Mouse (Mus musculus): Measurements from ENCODE around the gene Rinl. TPM values are rescaled to one million over a fixed set of nuclear protein-coding genes. Genes with fewer than 3 reads are reported as not detected.

The Rinl gene
- total RNA-seq, 2 experiments from 2014 or later: 2.1 to 2.2 TPM

DNA sequence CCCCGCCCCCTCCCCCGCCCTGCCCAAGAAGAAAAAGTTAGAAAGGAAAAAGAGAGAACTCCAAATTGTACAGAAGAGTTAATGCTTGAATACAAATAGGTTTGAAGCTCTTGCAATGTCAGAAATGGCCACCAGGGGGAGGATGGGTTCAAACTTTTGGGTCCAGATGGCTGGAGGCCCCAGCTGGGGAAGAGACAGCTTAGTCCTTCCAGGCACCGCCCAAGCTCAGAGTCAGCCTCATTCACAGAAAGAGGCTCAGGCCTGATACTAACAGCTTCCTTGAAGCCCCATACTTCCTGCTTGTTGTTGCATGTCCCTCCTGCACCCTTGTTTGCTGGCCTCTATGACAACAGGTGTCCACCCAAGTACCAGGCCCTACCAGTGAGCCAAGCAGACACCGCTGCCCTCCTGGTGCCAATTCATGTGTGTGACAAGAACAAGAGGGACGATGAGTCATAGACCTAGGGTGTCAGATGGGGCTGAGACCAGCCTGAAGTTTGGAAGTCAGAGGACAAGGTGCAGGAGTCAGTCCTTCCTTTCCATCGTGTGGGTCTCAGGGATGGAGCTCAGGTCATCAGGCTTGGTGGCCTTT lies 8.6 kb upstream of the Rinl start:
- peak; percentile 93 to 96 for DNase-seq
- intact Hi-C loops (cut with DNase I): loop anchor here (2.0 to 5.0 kb wide), 2 partner anchors 87 to 257 kb away; no protein-coding TSS in a partner anchor

DNA sequence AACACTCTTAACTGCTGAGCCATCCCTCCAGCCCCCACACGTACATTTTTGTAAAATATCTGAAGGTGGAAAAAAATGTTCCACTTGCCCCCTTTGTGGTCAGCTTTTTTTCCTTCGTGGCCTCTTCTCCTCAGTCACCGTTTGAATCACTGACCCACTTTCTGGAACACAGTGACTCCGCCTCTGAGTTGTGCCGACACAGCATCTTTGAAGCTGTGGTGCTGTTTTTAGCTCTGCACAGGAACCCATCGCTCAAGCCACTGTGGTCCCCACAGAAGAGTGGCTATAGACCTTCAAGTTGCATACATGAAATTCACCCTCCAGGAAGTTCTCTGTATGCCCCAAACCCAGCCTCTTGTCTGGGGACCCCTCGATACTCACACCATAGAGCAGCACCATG lies 7.9 kb upstream of the Rinl start:
- intact Hi-C loops (cut with DNase I): loop anchor here (2.0 to 5.0 kb wide), 2 partner anchors 86 to 256 kb away; no protein-coding TSS in a partner anchor
- DNase-seq: peak in 1 of 2 experiments; percentile 29

DNA sequence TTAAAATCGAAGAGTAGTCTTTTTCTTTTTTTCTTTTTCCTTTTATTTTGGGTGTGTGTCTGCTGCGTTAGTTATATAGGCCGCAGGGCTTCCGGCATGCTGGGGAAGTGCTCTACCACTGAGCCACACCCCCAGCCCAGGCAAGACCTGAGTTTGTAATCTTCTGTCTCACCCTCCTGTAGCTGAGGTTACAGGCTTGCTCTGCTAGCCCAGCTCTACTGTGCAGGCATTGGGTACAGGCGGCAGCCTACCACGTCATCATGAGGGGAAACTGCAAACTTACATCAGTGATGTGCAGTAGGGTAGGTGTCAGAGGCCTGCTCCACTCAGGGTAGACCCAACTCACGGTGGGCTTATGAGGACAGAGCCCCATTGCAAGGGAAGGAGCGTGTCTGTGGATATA lies 7.5 kb upstream of the Rinl start:
- DNase-seq: peak in 1 of 2 experiments; percentile 27

DNA sequence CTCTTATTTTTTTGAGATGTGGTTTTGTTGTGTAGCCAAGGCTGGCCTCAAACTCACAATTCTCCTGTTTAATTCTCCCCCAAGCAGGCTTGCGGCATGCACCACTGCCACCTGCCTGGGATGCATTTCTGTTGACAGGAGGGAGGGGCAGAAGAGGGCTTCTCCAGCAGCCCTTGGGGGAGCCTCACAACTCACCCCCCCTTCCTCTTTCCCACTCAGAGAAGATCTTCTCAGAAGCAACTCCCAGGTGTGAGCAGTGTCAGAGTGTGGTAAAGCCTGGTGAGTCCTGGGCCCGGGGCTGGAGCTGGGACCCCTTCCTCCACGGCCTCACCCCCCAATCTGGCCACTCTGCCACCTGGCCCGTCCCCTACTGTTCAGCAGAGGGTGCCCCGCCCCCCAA lies 3.6 kb upstream of the Rinl start:
- no peak for DNase-seq
- intact Hi-C loops (cut with DNase I): no loop called here

More for the DNA sequence above, 7.5 kb upstream of the Rinl start:
- intact Hi-C loops (cut with DNase I): loop anchor here (2.0 to 5.0 kb wide), 2 partner anchors 86 to 256 kb away; no protein-coding TSS in a partner anchor

DNA sequence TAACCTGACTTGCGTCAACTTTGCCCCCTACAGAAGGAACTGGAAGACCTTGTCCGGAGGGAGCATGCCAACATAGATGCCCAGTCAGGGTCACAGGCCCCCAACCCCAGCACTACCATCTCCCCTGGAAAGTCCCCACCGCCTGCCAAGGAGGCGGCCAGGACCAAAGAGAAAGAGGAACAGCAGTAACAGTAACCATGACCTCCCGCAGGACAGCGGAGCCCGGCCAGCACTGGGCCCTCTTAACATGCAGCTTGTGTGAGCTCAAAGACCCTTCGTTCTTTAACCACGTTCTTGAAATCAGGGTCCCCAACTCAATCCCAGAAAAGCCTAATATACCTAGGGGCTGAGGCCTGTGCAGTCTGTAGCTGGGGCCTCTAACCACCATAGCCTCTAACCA lies 885 bp upstream of the Rinl start:
- no peak for DNase-seq
- intact Hi-C loops (cut with DNase I): no loop called here

DNA sequence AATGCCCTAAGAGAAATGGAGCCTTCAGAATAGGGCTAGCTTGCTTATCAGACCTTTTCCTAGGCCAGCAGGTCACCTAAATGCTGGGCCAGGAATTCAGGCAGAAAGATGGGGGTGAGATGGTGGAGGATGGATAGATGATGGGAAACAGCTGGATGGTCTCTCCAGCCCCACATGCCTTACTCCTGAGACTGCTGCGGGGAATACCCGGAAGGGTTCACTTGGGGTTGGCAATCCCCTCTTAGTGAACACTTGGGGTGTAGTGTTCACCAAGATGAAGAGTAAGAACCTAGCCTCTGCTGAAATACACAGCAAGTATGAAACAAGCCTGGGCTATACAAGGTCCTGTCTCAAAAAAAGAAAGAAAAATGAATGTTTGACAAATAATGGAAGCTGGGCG lies 466 bp downstream of the Rinl start:
- no peak for DNase-seq
- intact Hi-C loops (cut with DNase I): no loop called here

DNA sequence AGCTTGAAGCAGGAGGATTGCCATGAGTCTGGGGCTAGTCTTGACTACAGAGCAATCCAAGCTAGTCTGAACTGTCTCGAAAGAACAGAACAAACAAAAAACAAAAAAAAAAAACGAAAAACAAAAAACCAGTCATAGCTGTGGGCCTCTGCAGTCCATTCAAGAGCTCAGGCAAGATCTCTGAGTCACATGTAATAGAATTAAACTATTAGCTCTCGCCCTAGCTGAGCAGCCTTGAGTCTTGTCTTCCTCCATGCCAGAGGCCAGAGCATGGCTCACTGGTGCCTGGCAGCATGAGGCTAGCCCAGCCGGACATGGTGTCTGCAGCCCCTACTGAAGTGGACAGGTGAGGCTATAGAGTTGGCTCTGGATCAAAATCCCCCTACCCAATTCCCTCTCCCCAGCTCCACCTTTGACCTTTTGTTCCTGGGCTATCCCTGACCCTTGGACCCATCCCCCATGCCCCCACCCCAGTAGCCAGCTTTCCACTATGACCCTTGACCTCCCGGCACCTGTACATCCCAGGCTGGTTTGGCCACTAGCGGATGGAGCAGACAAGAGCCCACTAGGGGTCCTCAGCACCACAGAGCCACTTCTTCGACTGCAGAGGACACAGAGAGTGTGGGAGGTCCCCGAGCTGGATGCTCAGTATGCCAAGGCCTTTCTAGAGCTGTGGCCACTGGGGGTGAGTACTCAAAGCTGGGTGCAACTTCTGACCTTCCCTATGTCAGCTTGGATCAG lies 1.5 kb downstream of the Rinl start:
- intact Hi-C loops (cut with DNase I): loop anchor here (5.0 kb wide), 1 partner anchor 182 kb away; no protein-coding TSS in a partner anchor
- no peak for DNase-seq

DNA sequence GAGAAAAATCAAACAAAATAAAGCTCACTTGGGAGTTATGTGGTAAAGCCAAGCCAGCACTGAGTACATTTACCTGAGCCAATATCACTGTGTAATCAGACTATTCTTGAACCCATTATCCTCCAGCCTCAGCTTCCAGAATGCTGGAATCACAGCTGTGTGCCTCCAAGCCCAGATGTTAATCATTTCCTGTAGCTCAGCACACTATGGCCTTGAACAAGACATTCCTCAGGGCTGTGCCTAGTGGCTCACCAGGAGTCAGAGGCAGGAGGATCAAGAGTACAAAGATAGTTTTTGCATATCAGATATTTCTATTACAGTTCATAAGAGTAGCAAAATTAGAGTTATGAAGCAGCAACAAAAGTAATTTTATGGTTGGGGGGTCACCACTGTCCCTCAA lies 2.9 kb downstream of the Rinl start:
- intact Hi-C loops (cut with DNase I): loop anchor here (5.0 kb wide), 1 partner anchor 181 kb away; no protein-coding TSS in a partner anchor
- no peak for DNase-seq

DNA sequence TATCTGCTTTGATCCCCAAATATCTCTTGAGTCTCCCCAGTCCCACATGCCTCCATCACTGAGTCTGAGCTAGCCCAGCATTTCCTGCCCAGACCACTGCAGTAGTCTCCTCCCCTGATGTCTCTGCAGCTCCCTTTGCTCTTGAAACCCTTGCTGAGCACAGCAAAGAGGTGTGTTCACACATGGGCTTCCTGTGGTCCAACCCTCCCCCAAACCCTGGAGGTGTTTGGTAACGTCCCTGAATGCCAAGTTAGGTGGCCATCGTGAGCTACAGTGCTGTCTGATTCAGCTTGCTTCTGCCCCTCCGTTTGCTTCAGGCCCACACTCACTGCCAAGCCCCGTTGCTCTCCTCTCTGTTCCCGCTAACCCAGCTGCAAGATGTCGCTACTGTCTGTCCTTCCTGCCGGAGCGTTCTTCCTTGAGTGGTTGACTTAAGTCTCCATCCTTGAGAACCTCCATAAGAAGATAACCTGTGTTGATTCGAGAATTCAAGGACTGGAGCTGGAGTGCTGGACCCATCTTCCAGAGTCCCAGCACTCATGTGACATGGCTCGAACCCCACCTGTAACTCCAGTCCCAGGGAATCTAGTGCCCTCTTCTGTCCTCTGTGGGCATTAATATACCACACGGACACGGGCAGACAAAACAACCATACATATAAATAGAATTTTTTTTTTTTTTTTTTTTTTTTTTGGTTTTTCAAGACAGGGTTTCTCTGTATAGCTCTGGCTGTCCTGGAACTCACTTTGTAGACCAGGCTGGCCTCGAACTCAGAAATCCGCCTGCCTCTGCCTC lies 3.8 kb downstream of the Rinl start:
- DNase-seq: no peak
- intact Hi-C loops (cut with DNase I): loop anchor here (5.0 kb wide), 1 partner anchor 180 kb away; no protein-coding TSS in a partner anchor

DNA sequence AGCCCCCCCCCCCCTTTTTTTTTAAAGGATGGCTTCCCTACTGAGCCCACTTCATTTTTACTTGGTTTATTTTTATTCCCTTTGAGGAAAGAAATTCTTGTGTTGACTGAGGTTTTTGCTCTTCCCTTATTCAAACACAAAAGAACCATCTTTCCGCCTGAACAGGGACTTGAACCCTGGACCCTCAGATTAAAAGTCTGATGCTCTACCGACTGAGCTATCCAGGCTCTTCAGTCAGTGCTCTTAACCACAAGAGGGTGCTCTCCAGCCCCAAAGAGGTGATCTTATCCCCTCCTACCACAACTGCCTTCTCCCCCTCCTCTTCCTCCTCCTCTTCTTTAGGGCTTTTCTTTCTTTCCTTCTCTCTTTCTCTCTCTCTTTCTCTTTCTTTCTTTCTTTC lies 5.1 kb downstream of the Rinl start:
- DNase-seq: peak; percentile 45 to 51
- intact Hi-C loops (cut with DNase I): loop anchor here (2.0 to 5.0 kb wide), 2 partner anchors 33 to 178 kb away; no protein-coding TSS in a partner anchor

DNA sequence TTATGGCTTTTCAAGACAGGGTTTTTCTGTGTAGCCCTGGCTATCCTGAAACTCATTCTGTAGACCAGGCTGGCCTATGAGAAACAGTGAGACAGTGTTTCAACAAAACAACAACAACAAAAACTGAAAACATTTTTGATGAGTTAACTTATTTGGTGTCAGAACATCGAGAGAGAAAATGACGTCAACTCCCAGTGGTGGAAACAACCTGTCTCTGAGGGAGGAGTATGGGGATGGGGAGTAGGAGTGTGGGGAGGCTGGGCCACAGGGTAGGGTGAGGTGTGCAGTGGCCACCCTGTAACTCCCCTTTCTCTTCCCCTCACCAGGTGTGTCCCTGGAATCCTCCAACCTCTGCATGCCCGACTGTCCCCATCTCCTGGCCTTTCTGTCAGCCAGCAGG lies 5.7 kb downstream of the Rinl start:
- DNase-seq: no peak
- intact Hi-C loops (cut with DNase I): loop anchor here (2.0 to 5.0 kb wide), 2 partner anchors 32 to 178 kb away; no protein-coding TSS in a partner anchor

DNA sequence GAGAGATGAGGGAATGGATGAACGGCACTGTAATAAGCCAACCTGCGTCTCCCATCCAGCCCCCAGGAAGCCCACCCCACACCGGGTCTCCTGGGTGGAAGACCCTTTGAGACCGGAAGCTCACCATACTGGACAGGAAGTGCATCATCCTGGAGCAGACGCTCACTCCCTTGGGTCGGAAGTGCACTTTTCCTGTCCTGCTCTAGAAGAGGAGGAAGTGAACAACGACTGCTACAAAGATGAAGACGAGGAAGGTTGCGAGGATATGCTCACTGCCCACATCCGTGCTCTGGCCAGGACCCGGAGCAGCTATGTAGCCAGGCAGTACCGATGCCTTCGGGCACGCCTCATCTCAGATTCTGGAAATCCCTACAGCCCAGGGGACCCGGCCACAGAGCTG lies 7.1 kb downstream of the Rinl start:
- intact Hi-C loops (cut with DNase I): loop anchor here (1.0 to 5.0 kb wide), 3 partner anchors 31 to 246 kb away; no protein-coding TSS in a partner anchor
- no peak for DNase-seq

DNA sequence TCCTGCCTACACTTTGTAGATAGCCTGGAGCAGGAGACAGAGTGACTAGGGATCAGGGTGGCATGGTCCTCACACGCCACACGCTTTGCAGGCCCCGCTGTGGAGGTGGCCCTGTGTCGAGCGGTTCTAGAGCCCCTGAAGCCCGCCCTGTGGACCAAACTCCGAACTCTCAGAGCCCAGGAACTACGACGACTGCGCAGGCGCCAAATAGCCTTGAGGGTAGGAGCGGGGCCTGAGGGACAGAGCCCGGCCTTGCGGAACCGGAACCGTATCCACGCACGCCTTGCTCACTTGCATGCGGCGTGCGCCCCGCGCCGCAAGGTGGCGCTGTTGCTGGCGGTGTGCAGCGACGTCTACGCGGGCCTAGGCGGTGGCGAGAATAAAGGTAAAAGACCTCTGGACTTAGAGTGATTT lies 7.8 kb downstream of the Rinl start:
- peak; percentile 84 to 90 for DNase-seq
- intact Hi-C loops (cut with DNase I): loop anchor here (1.0 to 5.0 kb wide), 2 partner anchors 71 to 246 kb away; no protein-coding TSS in a partner anchor

DNA sequence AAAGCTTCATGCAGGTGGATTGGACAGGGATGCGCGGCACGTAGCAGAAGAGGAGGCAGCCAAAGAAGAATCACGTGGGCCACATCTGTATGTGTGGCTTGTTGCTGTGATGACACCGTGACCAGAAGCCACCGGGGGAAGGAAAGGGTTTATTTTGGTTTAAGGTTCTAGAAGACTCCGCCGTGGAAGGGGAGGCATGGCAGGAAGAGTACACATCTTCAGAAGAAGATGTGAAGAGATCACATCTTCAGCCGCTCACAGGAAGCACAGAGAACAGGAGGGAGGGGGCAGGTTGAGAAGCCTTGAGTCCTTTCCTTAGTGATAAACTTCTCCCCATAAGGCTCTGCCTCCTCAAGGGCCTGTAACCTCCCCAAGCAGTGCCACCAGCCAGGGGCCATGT lies 11.2 kb downstream of the Rinl start:
- intact Hi-C loops (cut with DNase I): loop anchor here (5.0 kb wide), 1 partner anchor 242 kb away; no protein-coding TSS in a partner anchor
- DNase-seq: no peak

DNA sequence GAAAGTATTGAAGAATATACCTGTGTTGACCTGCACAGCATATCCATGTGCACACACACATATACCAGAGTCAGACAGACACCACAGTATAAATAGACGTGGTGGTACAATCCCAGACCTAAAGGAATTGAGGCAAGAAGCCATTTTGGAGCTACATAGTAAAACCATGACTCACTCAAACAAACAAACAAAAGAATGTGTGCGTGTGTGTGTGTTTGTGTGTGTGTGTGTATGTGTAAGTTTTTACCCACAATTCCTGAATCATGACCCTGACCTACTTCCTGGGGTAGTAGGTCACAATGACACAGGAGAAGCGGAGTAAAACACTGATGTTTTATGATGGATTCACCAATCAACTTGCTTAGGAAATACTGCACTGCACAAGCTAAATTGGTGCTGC lies 12.7 kb downstream of the Rinl start:
- no peak for DNase-seq
- intact Hi-C loops (cut with DNase I): no loop called here

DNA sequence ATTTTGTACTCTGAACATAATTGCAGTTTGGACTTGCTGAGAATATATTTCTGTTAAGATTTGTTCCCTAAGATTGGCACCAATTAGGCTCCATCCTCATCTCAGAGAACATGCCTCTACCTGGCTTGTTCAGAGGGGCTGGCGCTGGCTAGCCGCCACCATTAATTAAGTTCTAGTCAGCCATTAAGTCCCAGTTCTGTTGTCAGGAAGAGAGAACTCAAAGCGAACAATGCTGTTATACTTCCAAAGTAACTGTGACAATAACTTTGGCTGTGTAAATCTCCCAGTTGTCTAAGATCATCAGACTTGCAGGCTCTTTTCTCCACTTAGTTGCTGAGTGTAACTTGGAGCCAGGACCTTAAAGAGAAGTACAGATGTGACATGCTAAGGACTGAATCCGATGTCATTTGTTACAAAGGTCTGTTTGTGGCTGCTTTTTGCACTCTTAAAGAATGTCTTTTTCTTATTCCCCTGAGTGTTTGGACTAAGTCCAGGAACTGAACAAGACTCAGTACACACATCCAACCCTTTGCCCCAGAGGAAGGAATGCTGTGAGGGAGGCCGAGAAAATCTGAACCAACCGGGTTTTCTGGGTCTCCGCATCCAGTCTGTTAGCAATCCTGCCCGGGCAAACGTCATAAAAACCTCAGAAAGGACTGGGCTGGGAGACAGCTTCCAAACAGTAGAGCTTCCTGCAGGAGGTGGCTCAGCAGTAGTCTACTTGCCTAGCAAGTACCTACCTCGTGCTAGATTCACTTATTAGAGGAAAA lies 13.3 kb downstream of the Rinl start:
- peak in 1 of 2 experiments; percentile 72 for DNase-seq
- intact Hi-C loops (cut with DNase I): no loop called here

DNA sequence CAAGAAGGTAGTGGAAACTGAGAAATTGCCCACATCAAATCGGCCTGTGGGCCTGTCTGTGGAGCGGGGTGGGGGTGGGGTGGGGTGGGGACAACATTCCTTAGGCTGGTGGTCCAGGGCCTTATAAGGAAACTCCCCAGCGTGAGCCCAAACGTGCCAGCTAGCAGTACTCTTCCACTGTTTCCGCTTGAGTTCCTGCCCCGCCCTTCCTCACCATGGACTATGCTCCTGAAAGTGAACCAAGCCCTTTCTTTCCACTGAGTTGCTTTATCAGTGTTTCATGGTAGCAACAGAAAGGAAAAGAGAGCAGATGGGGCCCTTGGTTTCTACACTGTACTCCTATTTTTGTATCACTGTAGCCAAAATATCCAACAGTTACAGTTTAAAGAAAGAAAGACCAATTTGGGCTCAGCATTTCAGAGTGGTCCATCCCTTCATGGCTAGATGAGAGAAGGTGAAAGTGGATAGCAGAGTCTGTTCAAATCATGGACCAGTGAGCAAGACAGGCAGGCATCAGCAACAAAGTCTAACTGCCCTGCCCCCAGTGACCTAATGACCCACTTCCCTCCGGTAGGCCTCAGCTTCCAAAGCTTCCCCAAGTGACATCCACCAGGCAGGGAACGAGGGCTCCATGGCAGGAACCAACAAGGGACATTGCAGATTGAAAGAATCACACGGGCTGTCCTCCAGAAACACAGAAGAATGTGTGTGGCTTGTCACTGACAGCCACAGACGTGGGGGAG lies 14.2 kb downstream of the Rinl start:
- intact Hi-C loops (cut with DNase I): no loop called here
- DNase-seq: peak in 1 of 2 experiments; percentile 48

DNA sequence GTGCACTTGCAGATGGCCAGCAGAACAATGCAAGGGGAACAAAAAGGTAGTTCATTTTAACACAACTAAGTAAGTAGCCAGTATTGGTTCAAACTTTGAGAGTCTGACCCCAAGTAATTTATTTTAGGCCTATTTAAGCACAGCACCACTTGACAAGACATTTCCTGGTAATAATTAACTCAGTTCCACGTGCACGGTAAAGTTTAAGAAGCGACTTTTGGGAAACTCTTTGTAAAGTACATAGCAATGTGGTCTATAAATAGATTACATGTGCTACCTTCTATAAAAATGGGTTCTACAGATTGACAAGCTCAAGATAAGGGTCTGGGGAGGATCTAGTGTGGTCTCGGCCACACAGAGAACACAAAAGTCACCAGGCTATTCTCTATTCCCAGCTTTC lies 15.0 kb downstream of the Rinl start:
- intact Hi-C loops (cut with DNase I): no loop called here
- no peak for DNase-seq

DNA sequence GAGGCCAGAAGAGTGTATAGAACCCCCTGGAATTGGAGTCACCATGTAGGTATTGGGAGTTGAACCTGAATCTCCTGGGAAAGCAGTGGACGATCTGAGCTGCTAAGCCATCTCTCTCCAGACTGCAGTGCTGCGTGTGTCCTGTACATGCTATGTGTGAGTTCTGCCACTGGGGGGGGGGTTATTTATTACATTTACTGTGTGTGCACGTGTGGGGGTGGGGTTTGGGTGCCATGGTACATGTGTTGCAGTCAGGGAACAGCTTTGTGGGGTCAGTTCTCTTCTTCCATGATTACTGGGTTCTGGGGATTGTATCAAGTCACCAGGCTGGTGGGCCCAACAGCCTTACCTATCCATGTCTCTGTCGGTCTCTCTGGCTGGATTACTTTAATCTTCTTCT lies 18.1 kb downstream of the Rinl start:
- peak in 1 of 2 experiments; percentile 49 for DNase-seq

More for the DNA sequence above, 18.1 kb downstream of the Rinl start:
- intact Hi-C loops (cut with DNase I): loop anchor here (5.0 kb wide), 1 partner anchor 625 kb away; no protein-coding TSS in a partner anchor

Measured in heart, postnatal 10 days (tissue).